Comparison of ENCODE assay signal across 15 mouse cellular contexts in the genomic region with DNA sequence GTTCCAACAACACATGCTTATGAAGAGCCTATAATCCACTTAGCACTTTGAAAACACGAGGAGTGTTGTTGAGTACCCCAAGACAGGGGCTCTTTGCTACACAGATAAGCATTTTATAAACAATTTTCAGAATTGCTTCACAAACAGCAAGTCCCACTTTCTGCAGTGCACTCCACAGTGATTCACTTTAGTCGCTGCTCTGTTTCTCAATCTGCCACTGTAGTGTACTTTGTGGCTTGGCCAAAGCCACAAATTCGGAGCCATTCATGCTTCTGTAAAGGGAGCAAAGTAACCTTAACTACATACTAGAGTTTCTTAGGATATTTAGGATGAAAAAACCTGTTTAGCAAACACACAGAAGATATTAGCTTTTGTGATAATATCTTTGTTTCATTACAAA.
"Had no signal": no experiment of that assay in that cellular context is flagged by ENCODE, and none has a peak within 500 bp of the region (broad histone marks: within the 10 kb centered on the region; RNA-seq: fewer than 3 reads in every experiment).

No protein-coding gene starts in this region.

- ATAC-seq: liver, postnatal 0 days; midbrain, embryonic 15.5 days had no signal

- H3K4me1 ChIP-seq: limb, embryonic 12.5 days; liver, embryonic 13.5 days; lung, embryonic 15.5 days; megakaryocyte, embryonic 14.5 days; midbrain, embryonic 15.5 days; neural tube, embryonic 12.5 days had no signal

- H3K9ac ChIP-seq: limb, embryonic 12.5 days; liver, embryonic 13.5 days; liver, postnatal 0 days; lung, embryonic 15.5 days; midbrain, embryonic 15.5 days; neural tube, embryonic 12.5 days had no signal

- H3K27ac ChIP-seq: layer of hippocampus, adult 2 months; limb, embryonic 12.5 days; liver, embryonic 13.5 days; lung, embryonic 15.5 days; macrophage; midbrain, embryonic 15.5 days; neural tube, embryonic 12.5 days had no signal

- H3K36me3 ChIP-seq: limb, embryonic 12.5 days; liver, embryonic 13.5 days; lung, embryonic 15.5 days; midbrain, embryonic 15.5 days; neural tube, embryonic 12.5 days had no signal

- H3K27me3 ChIP-seq: limb, embryonic 12.5 days; liver, embryonic 13.5 days; lung, embryonic 15.5 days; megakaryocyte, embryonic 14.5 days; midbrain, embryonic 15.5 days; neural tube, embryonic 12.5 days had no signal

- DNase-seq: kidney, postnatal 36 days; liver; liver, embryonic 13.5 days; liver, postnatal 0 days; lung, postnatal 14 days; thymus, adult 18-20 months; thymus, postnatal 14 days had no signal

- H3K4me3 ChIP-seq: layer of hippocampus, adult 2 months; limb, embryonic 12.5 days; liver, embryonic 13.5 days; lung, embryonic 15.5 days; megakaryocyte, embryonic 14.5 days; midbrain, embryonic 15.5 days; neural tube, embryonic 12.5 days had no signal

- H3K9me3 ChIP-seq: limb, embryonic 12.5 days; liver, embryonic 13.5 days; lung, embryonic 15.5 days; megakaryocyte, embryonic 14.5 days; midbrain, embryonic 15.5 days; neural tube, embryonic 12.5 days had no signal

- H3K4me2 ChIP-seq: limb, embryonic 12.5 days; liver, embryonic 13.5 days; lung, embryonic 15.5 days; midbrain, embryonic 11.5 days; midbrain, embryonic 15.5 days; neural tube, embryonic 12.5 days had no signal
